ENCODE assay signal across 12 mouse cellular contexts in the genomic region with DNA sequence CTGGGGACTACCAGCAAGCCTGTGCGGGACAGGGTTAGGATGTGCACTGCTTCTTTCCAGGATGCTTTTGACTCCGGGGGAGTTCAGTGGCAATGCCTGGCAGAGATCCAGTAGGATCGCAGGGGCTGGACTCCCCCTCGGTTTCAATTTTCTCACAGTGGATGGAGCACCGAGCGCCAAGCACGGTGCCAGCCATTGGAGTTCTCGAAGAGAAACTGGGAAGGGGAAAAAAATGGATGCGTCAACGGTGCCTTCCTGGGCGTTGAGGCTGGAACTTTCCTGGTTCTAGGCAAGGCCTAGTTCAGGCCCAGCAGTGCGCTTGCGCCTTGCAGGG. TPM values are rescaled to one million over a fixed set of nuclear protein-coding genes. Genes with fewer than 3 reads are reported as not detected.
DNase-seq lines count a peak whose midpoint lies in the region; ATAC-seq lines count a peak whose summit lies in the region.
"Had no signal": no experiment of that assay in that cellular context is flagged by ENCODE, and none has a peak within 500 bp of the region (broad histone marks: within the 10 kb centered on the region; RNA-seq: fewer than 3 reads in every experiment).

No protein-coding gene starts in this region.

- peak overlapping the region; percentile 49 for H3K4me3 ChIP-seq in heart, embryonic 16.5 days (ENCODE audit: low read length)
- no peak overlapping the region for H3K4me3 ChIP-seq in hindbrain, embryonic 11.5 days (ENCODE audit: low read depth, low read length)
- H3K4me3 ChIP-seq in midbrain, embryonic 11.5 days (ENCODE audit: low read depth, low read length): peak overlapping the region; percentile 37
- H3K4me3 ChIP-seq: myocyte had no signal

- no peaks in the 10 kb centered on the region for H3K36me3 ChIP-seq in heart, embryonic 16.5 days (ENCODE audit: control insufficient read depth, insufficient read depth)
- no peaks in the 10 kb centered on the region for H3K36me3 ChIP-seq in hindbrain, embryonic 11.5 days (ENCODE audit: control insufficient read depth, insufficient read depth, low read length)
- no peaks in the 10 kb centered on the region for H3K36me3 ChIP-seq in midbrain, embryonic 11.5 days (ENCODE audit: control insufficient read depth, insufficient read depth, low read length)

- H3K27ac ChIP-seq in heart, embryonic 16.5 days (ENCODE audit: low read length): no peak overlapping the region
- no peak overlapping the region for H3K27ac ChIP-seq in hindbrain, embryonic 11.5 days (ENCODE audit: low read depth, low read length)
- no peak overlapping the region for H3K27ac ChIP-seq in midbrain, embryonic 11.5 days (ENCODE audit: low read depth, low read length)

- 0 out of 2 replicates have a peak, but pooled peaks have one; percentile 14 for ATAC-seq in heart, embryonic 16.5 days (replicated peaks; ENCODE audit: extremely low read depth, insufficient read depth, low FRiP score)
- ATAC-seq in hindbrain, embryonic 11.5 days (ENCODE audit: low FRiP score): 0 out of 2 replicates have a peak, but pooled peaks have one; percentile 10
- no peak for ATAC-seq in midbrain, embryonic 11.5 days (ENCODE audit: low FRiP score)
- no peak for ATAC-seq in granulocyte monocyte progenitor cell, adult 5-6 weeks (replicated peaks; ENCODE audit: poor library complexity, severe bottlenecking)
- ATAC-seq: CD4-positive, CD25-positive, alpha-beta regulatory T cell, adult 4 months had no signal

- peak overlapping the region; percentile 71 for H3K4me2 ChIP-seq in heart, embryonic 16.5 days (ENCODE audit: low read depth, low read length)
- H3K4me2 ChIP-seq in hindbrain, embryonic 11.5 days (replicated peaks; ENCODE audit: low read depth, low read length): peak overlapping the region; percentile 62; the same call in 1 of the 2 replicates
- H3K4me2 ChIP-seq in midbrain, embryonic 11.5 days: peak overlapping the region; percentile 76

- no peak overlapping the region for H3K9ac ChIP-seq in heart, embryonic 16.5 days (ENCODE audit: low read length)
- H3K9ac ChIP-seq in hindbrain, embryonic 11.5 days (ENCODE audit: low read depth, low read length): no peak overlapping the region
- H3K9ac ChIP-seq in midbrain, embryonic 11.5 days (ENCODE audit: low read length): no peak overlapping the region

- peaks cover 36% of the 10 kb centered on the region for H3K27me3 ChIP-seq in heart, embryonic 16.5 days (ENCODE audit: control insufficient read depth, insufficient read depth, low read length)
- peaks cover 25% of the 10 kb centered on the region for H3K27me3 ChIP-seq in hindbrain, embryonic 11.5 days (ENCODE audit: control insufficient read depth, insufficient read depth, low read length)
- H3K27me3 ChIP-seq in midbrain, embryonic 11.5 days (ENCODE audit: control insufficient read depth, insufficient read depth, low read length): peaks cover 27% of the 10 kb centered on the region

- WGBS in heart, embryonic 16.5 days: 47% methylated on average over 13 of the region's 13 CpGs
- WGBS in hindbrain, embryonic 11.5 days: 40% methylated on average over 13 of the region's 13 CpGs
- WGBS in midbrain, embryonic 11.5 days: 50% methylated on average over 13 of the region's 13 CpGs

- intact Hi-C loops in heart, postnatal 10 days (cut with DNase I): no loop called here

- DNase-seq in heart, postnatal 10 days: no peak
- DNase-seq in ZHBTc4 (ENCODE audit: low read depth, low spot score): peak; percentile 44
- no peak for DNase-seq in hindbrain, embryonic 11.5 days (ENCODE audit: low spot score)
- no peak for DNase-seq in midbrain, embryonic 11.5 days (ENCODE audit: low spot score, missing footprints)
- no peak for DNase-seq in thymus, postnatal 10 days (ENCODE audit: low spot score in 2 of 2)
- DNase-seq in urinary bladder, adult 2 months (ENCODE audit: low spot score): no peak
- DNase-seq: layer of hippocampus, adult 9-11 months; thymus, adult 2 months had no signal

- H3K4me1 ChIP-seq in heart, embryonic 16.5 days (ENCODE audit: control insufficient read depth, insufficient read depth, low read length): peaks cover 10% of the 10 kb centered on the region
- H3K4me1 ChIP-seq in hindbrain, embryonic 11.5 days (replicated peaks; ENCODE audit: control insufficient read depth, insufficient read depth, low read length): no peaks in the 10 kb centered on the region; the same call in 1 of the 2 replicates
- H3K4me1 ChIP-seq in midbrain, embryonic 11.5 days (ENCODE audit: control insufficient read depth, insufficient read depth, low read length): peaks cover 10% of the 10 kb centered on the region

- 0 out of 2 replicates have a peak, but pooled peaks cover 3% of the 10 kb centered on the region for H3K9me3 ChIP-seq in heart, embryonic 16.5 days (replicated peaks; ENCODE audit: control insufficient read depth, low read length)
- H3K9me3 ChIP-seq in hindbrain, embryonic 11.5 days (ENCODE audit: control insufficient read depth, low read length): no peaks in the 10 kb centered on the region
- no peaks in the 10 kb centered on the region; the same call in 1 of the 2 replicates for H3K9me3 ChIP-seq in midbrain, embryonic 11.5 days (ENCODE audit: control insufficient read depth, low read length)

RNA-seq across cellular contexts. Expression of gene Tdrd6, which starts 0.3 kb away (rescaled TPM):
- 0.03 TPM in 1 of 2 replicates, not detected in the other for polyA plus RNA-seq in heart, embryonic 16.5 days (2015; fragmentation: Nextera tagmentation; extraction: Ambion mirVana)
- total RNA-seq in heart, postnatal 10 days (2021): under 1 TPM in 1 of 2 experiments, not detected in 1; 0.05 TPM
- polyA plus RNA-seq in hindbrain, embryonic 11.5 days (2014; fragmentation: Nextera tagmentation; extraction: Ambion mirVana): 0.03 and 0.07 TPM in 2 replicates
- not detected in 2 replicates for polyA plus RNA-seq in midbrain, embryonic 11.5 days (2014; fragmentation: Nextera tagmentation; extraction: Ambion mirVana)
- total RNA-seq in granulocyte monocyte progenitor cell, adult 5-6 weeks (2014; fragmentation: Nextera tagmentation): not detected in 2 replicates
- not detected in 2 replicates for total RNA-seq in granulocyte monocyte progenitor cell, adult 5-6 weeks (2017)
- polyA plus RNA-seq in urinary bladder, adult 2 months (2012; rRNA removed): 0.14 and 0.38 TPM in 2 replicates
- polyA plus RNA-seq: CD4-positive, CD25-positive, alpha-beta regulatory T cell, adult 4 months had no signal

RNA-seq across cellular contexts. Expression of gene Slc25a27, which starts 36.6 kb away (rescaled TPM):
- 18.7 and 20.7 TPM in 2 replicates for polyA plus RNA-seq in heart, embryonic 16.5 days (2015; fragmentation: Nextera tagmentation; extraction: Ambion mirVana)
- 1 to 10 TPM; 2.8 to 3.1 TPM for total RNA-seq in heart, postnatal 10 days (2021)
- polyA plus RNA-seq in hindbrain, embryonic 11.5 days (2014; fragmentation: Nextera tagmentation; extraction: Ambion mirVana): 36.8 and 43.2 TPM in 2 replicates
- polyA plus RNA-seq in midbrain, embryonic 11.5 days (2014; fragmentation: Nextera tagmentation; extraction: Ambion mirVana): 26.8 and 30.8 TPM in 2 replicates
- total RNA-seq in granulocyte monocyte progenitor cell, adult 5-6 weeks (2014; fragmentation: Nextera tagmentation): 5.1 and 6.4 TPM in 2 replicates
- 1.4 and 3.0 TPM in 2 replicates for total RNA-seq in granulocyte monocyte progenitor cell, adult 5-6 weeks (2017)
- polyA plus RNA-seq in urinary bladder, adult 2 months (2012; rRNA removed): 11.2 and 12.3 TPM in 2 replicates

RNA-seq across cellular contexts. Expression of gene Cyp39a1, which starts 36.8 kb away (rescaled TPM):
- 60.6 and 63.7 TPM in 2 replicates for polyA plus RNA-seq in heart, embryonic 16.5 days (2015; fragmentation: Nextera tagmentation; extraction: Ambion mirVana)
- 10 to 100 TPM in 1 of 2 experiments, 1 to 10 TPM in 1; 8.0 to 10.7 TPM for total RNA-seq in heart, postnatal 10 days (2021)
- polyA plus RNA-seq in hindbrain, embryonic 11.5 days (2014; fragmentation: Nextera tagmentation; extraction: Ambion mirVana): 28.9 and 30.9 TPM in 2 replicates
- polyA plus RNA-seq in midbrain, embryonic 11.5 days (2014; fragmentation: Nextera tagmentation; extraction: Ambion mirVana): 31.4 and 37.0 TPM in 2 replicates
- total RNA-seq in granulocyte monocyte progenitor cell, adult 5-6 weeks (2014; fragmentation: Nextera tagmentation): 2.3 and 2.4 TPM in 2 replicates
- 4.0 and 5.2 TPM in 2 replicates for total RNA-seq in granulocyte monocyte progenitor cell, adult 5-6 weeks (2017)
- polyA plus RNA-seq in urinary bladder, adult 2 months (2012; rRNA removed): 9.9 and 10.5 TPM in 2 replicates

Comparison
In these comparisons a context has a peak if more than half of its experiments do, and no peak if none do; other contexts are left out.
1. ATAC-seq: peak in heart, embryonic 16.5 days (single experiment) and hindbrain, embryonic 11.5 days (single experiment); none in midbrain, embryonic 11.5 days (single experiment) and granulocyte monocyte progenitor cell, adult 5-6 weeks (single experiment).
2. Peak in every context shown above with its lines, with median percentiles within 50 percentile points of each other: H3K4me2 ChIP-seq.